Mouse (Mus musculus) urinary bladder, postnatal 4 days (tissue): ENCODE measurements around the gene Pip5k1b.

Experiments
- DNase-seq, 2 experiments: peaks; one replicate each; pipeline ENCODE4 v3.0.0; 2021 to 2022; ENCODE audit warnings: low spot score in 2 of 2

Pip5k1b gene

GRCm38 (mm10) chr19:24336370-24337076 is 219.1 kb downstream of the Pip5k1b start:
- DNase-seq, result no peak

- no peak for DNase-seq
These were observed 219.9 kb downstream of the Pip5k1b start for GRCm38 (mm10) chr19:24335611-24336343.

- DNase-seq, result no peak
These were observed 222.7 kb downstream of the Pip5k1b start for GRCm38 (mm10) chr19:24332956-24333355.

- no peak for DNase-seq
These were observed 224.4 kb downstream of the Pip5k1b start for GRCm38 (mm10) chr19:24331274-24331673.

GRCm38 (mm10) chr19:24330366-24330765 is 225.3 kb downstream of the Pip5k1b start:
- DNase-seq, result no peak

GRCm38 (mm10) chr19:24327921-24328320 is 227.8 kb downstream of the Pip5k1b start:
- no peak for DNase-seq

- no peak for DNase-seq
These were observed 228.7 kb downstream of the Pip5k1b start for GRCm38 (mm10) chr19:24326969-24327368.

- no peak for DNase-seq
These were observed 230.0 kb downstream of the Pip5k1b start for GRCm38 (mm10) chr19:24325692-24326091.

GRCm38 (mm10) chr19:24323841-24324613 is 231.6 kb downstream of the Pip5k1b start:
- DNase-seq, result no peak

GRCm38 (mm10) chr19:24321900-24322311 is 233.8 kb downstream of the Pip5k1b start:
- DNase-seq, result no peak

GRCm38 (mm10) chr19:24321211-24321899 is 234.3 kb downstream of the Pip5k1b start:
- no peak for DNase-seq

- DNase-seq, result no peak
These were observed 237.5 kb downstream of the Pip5k1b start for GRCm38 (mm10) chr19:24318172-24318571.

GRCm38 (mm10) chr19:24317731-24318130 is 237.9 kb downstream of the Pip5k1b start:
- no peak for DNase-seq

GRCm38 (mm10) chr19:24317038-24317591 is 238.6 kb downstream of the Pip5k1b start:
- DNase-seq, result no peak

- DNase-seq, result no peak
These were observed 239.5 kb downstream of the Pip5k1b start for GRCm38 (mm10) chr19:24316060-24316725.

GRCm38 (mm10) chr19:24315234-24315633 is 240.4 kb downstream of the Pip5k1b start:
- DNase-seq, result no peak

GRCm38 (mm10) chr19:24314676-24315075 is 241.0 kb downstream of the Pip5k1b start:
- no peak for DNase-seq

- DNase-seq, result no peak
These were observed 242.9 kb downstream of the Pip5k1b start for GRCm38 (mm10) chr19:24312556-24313342.

- no peak for DNase-seq
These were observed 243.6 kb downstream of the Pip5k1b start for GRCm38 (mm10) chr19:24312046-24312445.

GRCm38 (mm10) chr19:24308305-24308705 is 247.4 kb downstream of the Pip5k1b start:
- DNase-seq, result no peak
